Mouse (Mus musculus): ENCODE measurements around the gene Zfp940. TPM values are rescaled to one million over a fixed set of nuclear protein-coding genes. Genes with fewer than 3 reads are reported as not detected.
"Not testable (repeated sequence)": the region's sequence is repeated elsewhere in the genome, so short reads cannot be mapped to it uniquely, and the experiment has no call there.

The Zfp940 gene
- polyA plus RNA-seq (2014; fragmentation: Nextera tagmentation; extraction: Ambion mirVana) = 4.7 and 7.6 TPM in 2 replicates

DNA sequence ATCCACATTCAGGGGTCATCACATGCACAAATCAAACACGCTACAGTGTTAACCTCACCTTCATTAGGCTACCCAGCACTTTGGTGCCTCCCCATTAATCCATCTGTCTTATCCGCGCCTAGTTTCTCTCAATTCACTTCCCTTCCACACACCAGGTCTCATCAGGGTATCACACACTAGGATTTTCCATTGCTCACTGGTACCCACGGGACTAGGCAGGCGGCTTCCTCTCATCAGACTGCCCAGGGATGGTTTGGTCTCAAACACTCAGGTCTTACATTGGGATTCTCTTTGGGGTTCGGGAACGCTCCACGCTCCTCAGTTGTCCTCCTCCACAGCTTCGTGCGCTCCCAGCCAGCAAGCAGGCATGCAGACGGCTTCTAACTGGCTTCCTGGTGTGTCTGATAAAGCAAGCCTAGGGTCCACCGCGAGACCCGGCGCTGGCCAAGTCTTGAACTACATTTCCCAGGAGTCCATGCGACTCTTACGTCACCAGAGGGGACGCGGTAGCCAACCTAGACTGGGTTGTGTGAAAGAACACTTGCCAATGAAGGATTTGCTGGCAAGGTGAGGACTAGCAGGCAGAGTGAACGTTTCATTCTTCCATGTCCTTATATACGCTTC is at the start of gene Zfp940:
TSS of gene Zfp940 (minus strand) at position 451 of the 624 bp plus-strand sequence.
- H3K9ac ChIP-seq (ENCODE audit: low read depth, low read length) = peak within 1 kb of the TSS; percentile 51; the same call in 1 of the 2 replicates
- no peak within 1 kb of the TSS for H3K27ac ChIP-seq (ENCODE audit: low read depth, low read length)
- ATAC-seq (ENCODE audit: low FRiP score, low TSS enrichment) = peak; percentile 97
- under 1% methylated on average over 21 of the region's 21 CpGs for WGBS
- H3K4me3 ChIP-seq (ENCODE audit: low read length) = peak within 1 kb of the TSS; percentile 50
- peaks cover 4% of the 10 kb centered on the region; the same call in 1 of the 2 replicates for H3K4me1 ChIP-seq (ENCODE audit: control insufficient read depth, insufficient read depth, low read length)
- peak within 1 kb of the TSS; percentile 79 for H3K4me2 ChIP-seq (replicated peaks; ENCODE audit: low read depth, low read length)
- H3K36me3 ChIP-seq (ENCODE audit: control insufficient read depth, insufficient read depth, low read length) = no peaks in the 10 kb centered on the region
- H3K27me3 ChIP-seq (ENCODE audit: control insufficient read depth, insufficient read depth, low read length) = no peaks in the 10 kb centered on the region
- H3K9me3 ChIP-seq (ENCODE audit: control insufficient read depth, low read length) = no peaks in the 10 kb centered on the region

- H3K36me3 ChIP-seq (ENCODE audit: control insufficient read depth, insufficient read depth, low read length) = peaks cover 72% of the 10 kb centered on the region
- H3K4me2 ChIP-seq (replicated peaks; ENCODE audit: low read depth, low read length) = no peak overlapping the region
- no peak overlapping the region for H3K4me3 ChIP-seq (ENCODE audit: low read length)
- H3K27ac ChIP-seq (ENCODE audit: low read depth, low read length) = no peak overlapping the region
- 98% methylated on average over 4 of the region's 4 CpGs for WGBS
- no peak overlapping the region for H3K9ac ChIP-seq (ENCODE audit: low read depth, low read length)
- ATAC-seq (ENCODE audit: low FRiP score, low TSS enrichment) = no peak
- no peaks in the 10 kb centered on the region for H3K4me1 ChIP-seq (ENCODE audit: control insufficient read depth, insufficient read depth, low read length)
- peaks cover 41% of the 10 kb centered on the region for H3K9me3 ChIP-seq (ENCODE audit: control insufficient read depth, low read length)
- H3K27me3 ChIP-seq (ENCODE audit: control insufficient read depth, insufficient read depth, low read length) = no peaks in the 10 kb centered on the region
Observed at GRCm38 (mm10) chr7:29898351-29898750, 44.9 kb upstream of the Zfp940 start.

DNA sequence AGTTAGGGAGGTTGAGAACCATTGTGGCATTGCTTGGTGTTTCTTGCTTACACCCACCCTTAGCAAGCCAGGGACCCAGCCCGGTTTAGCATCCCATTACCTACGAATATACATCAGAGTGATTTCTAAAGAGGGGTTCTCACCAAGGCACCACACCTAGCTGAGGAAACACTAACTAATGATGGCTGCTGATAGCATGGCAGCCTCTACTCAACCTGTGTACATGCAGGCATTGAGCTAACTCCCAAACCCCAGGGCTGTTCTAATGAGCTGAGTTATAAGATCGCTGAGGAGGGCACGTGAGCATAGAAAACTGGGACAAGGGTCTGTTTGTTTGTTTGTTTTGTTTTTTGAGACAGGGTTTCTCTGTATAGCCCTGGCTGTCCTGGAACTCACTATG is 39.3 kb upstream of the Zfp940 start:
- Histone ChIP-seq H3K4me2 (replicated peaks; ENCODE audit: low read depth, low read length) (no peak overlapping the region), H3K9me3 (ENCODE audit: control insufficient read depth, low read length) (peaks cover 62% of the 10 kb centered on the region), H3K4me1 (ENCODE audit: control insufficient read depth, insufficient read depth, low read length) (no peaks in the 10 kb centered on the region), H3K4me3 (ENCODE audit: low read length) (no peak overlapping the region), H3K27ac (ENCODE audit: low read depth, low read length) (no peak overlapping the region), H3K9ac (ENCODE audit: low read depth, low read length) (no peak overlapping the region), H3K36me3 (ENCODE audit: control insufficient read depth, insufficient read depth, low read length) (peaks cover 62% of the 10 kb centered on the region), H3K27me3 (ENCODE audit: control insufficient read depth, insufficient read depth, low read length) (no peaks in the 10 kb centered on the region)
- WGBS = 99% methylated on average over 4 of the region's 4 CpGs
- ATAC-seq (ENCODE audit: low FRiP score, low TSS enrichment) = no peak

GRCm38 (mm10) chr7:29890501-29890900 is 37.0 kb upstream of the Zfp940 start:
- H3K4me3 ChIP-seq (ENCODE audit: low read length) = no peak overlapping the region
- no peak overlapping the region for H3K4me2 ChIP-seq (replicated peaks; ENCODE audit: low read depth, low read length)
- no peak for ATAC-seq (ENCODE audit: low FRiP score, low TSS enrichment)
- H3K36me3 ChIP-seq (ENCODE audit: control insufficient read depth, insufficient read depth, low read length) = peaks cover 44% of the 10 kb centered on the region
- H3K27ac ChIP-seq (ENCODE audit: low read depth, low read length) = no peak overlapping the region
- 97% methylated on average over 7 of the region's 7 CpGs for WGBS
- no peaks in the 10 kb centered on the region for H3K27me3 ChIP-seq (ENCODE audit: control insufficient read depth, insufficient read depth, low read length)
- H3K4me1 ChIP-seq (ENCODE audit: control insufficient read depth, insufficient read depth, low read length) = no peaks in the 10 kb centered on the region
- H3K9me3 ChIP-seq (ENCODE audit: control insufficient read depth, low read length) = peaks cover 65% of the 10 kb centered on the region
- no peak overlapping the region for H3K9ac ChIP-seq (ENCODE audit: low read depth, low read length)

- Histone ChIP-seq H3K27me3 (ENCODE audit: control insufficient read depth, insufficient read depth, low read length) (no peaks in the 10 kb centered on the region), H3K4me3 (ENCODE audit: low read length) (no peak overlapping the region), H3K36me3 (ENCODE audit: control insufficient read depth, insufficient read depth, low read length) (no peaks in the 10 kb centered on the region; the same call in 1 of the 2 replicates), H3K27ac (ENCODE audit: low read depth, low read length) (no peak overlapping the region), H3K4me1 (ENCODE audit: control insufficient read depth, insufficient read depth, low read length) (no peaks in the 10 kb centered on the region), H3K4me2 (replicated peaks; ENCODE audit: low read depth, low read length) (no peak overlapping the region), H3K9ac (ENCODE audit: low read depth, low read length) (no peak overlapping the region), H3K9me3 (ENCODE audit: control insufficient read depth, low read length) (peaks cover 8% of the 10 kb centered on the region; the same call in 1 of the 2 replicates)
- ATAC-seq (ENCODE audit: low FRiP score, low TSS enrichment) = no peak
- WGBS = 87% methylated on average over 7 of the region's 7 CpGs
Observed at GRCm38 (mm10) chr7:29880916-29881315, 27.4 kb upstream of the Zfp940 start.

DNA sequence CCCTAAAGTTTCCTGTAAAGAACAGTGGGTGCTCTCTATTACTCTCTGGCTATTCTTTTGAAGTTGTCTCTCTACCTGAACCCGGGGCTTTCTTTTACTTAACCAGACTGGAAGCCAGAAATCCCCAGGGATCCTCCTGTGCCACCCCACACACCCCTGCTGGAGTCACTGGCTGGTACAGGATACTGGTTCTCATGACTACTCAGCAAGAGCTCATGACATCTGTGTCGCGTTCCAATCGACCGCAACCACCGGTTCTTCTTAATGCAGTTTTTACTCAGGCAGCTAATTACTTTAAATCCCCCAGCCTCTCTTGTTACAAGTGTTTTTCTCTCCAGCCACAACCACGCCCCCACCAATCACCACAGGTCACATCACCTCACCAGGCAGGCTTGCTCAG is 26.6 kb upstream of the Zfp940 start:
- no peaks in the 10 kb centered on the region for H3K27me3 ChIP-seq (ENCODE audit: control insufficient read depth, insufficient read depth, low read length)
- H3K4me1 ChIP-seq (ENCODE audit: control insufficient read depth, insufficient read depth, low read length) = no peaks in the 10 kb centered on the region
- no peak overlapping the region for H3K4me2 ChIP-seq (replicated peaks; ENCODE audit: low read depth, low read length)
- H3K27ac ChIP-seq (ENCODE audit: low read depth, low read length) = no peak overlapping the region
- H3K4me3 ChIP-seq (ENCODE audit: low read length) = no peak overlapping the region
- H3K9ac ChIP-seq (ENCODE audit: low read depth, low read length) = no peak overlapping the region
- peaks cover 16% of the 10 kb centered on the region for H3K9me3 ChIP-seq (ENCODE audit: control insufficient read depth, low read length)
- H3K36me3 ChIP-seq (ENCODE audit: control insufficient read depth, insufficient read depth, low read length) = peaks cover 7% of the 10 kb centered on the region
- 60% methylated on average over 7 of the region's 7 CpGs for WGBS
- no peak for ATAC-seq (ENCODE audit: low FRiP score, low TSS enrichment)

DNA sequence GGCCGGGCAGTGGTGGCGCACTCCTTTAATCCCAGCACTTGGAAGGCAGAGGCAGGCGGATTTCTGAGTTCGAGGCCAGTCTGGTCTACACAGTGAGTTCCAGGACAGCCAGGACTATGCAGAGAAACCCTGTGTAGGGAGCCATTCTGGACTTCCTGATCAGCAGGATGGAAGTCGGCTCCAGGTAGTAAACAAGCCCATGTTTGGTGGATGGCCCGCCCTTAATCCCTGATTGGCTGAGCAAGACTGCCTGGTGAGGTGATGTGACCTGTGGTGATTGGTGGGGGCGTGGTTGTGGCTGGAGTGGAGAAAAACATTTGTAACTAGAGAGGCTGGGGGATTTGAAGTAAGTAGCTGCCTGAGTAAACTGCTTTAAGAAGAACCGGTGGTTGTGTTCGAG is 24.1 kb upstream of the Zfp940 start:
- H3K27ac ChIP-seq (ENCODE audit: low read depth, low read length); H3K27me3 ChIP-seq (ENCODE audit: control insufficient read depth, insufficient read depth, low read length); ATAC-seq (ENCODE audit: low FRiP score, low TSS enrichment); H3K4me3 ChIP-seq (ENCODE audit: low read length); H3K4me1 ChIP-seq (ENCODE audit: control insufficient read depth, insufficient read depth, low read length); H3K4me2 ChIP-seq (replicated peaks; ENCODE audit: low read depth, low read length); H3K9ac ChIP-seq (ENCODE audit: low read depth, low read length): not testable (repeated sequence)
- Histone ChIP-seq H3K9me3 (ENCODE audit: control insufficient read depth, low read length) (peaks cover 30% of the 10 kb centered on the region), H3K36me3 (ENCODE audit: control insufficient read depth, insufficient read depth, low read length) (peaks cover 18% of the 10 kb centered on the region)
- 93% methylated on average over 9 of the region's 9 CpGs for WGBS

DNA sequence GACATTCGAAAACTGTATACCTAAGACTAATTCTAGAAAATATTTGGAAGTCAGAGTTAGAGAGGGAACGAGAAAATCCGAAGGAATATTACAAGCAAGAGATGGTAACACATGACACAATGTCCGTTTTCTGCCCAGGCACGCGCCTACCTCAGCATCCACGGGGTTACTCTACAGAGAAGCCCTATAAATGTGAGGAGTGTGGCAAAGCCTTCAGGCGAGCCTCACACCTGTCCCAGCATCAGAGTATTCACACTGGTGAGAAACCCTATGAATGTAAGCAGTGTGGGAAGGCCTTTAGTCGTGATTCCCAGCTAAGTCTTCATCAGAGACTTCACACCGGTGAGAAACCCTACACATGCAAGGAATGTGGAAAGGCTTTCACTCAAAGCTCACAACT is 20.8 kb upstream of the Zfp940 start:
- Histone ChIP-seq H3K9ac (ENCODE audit: low read depth, low read length) (no peak overlapping the region), H3K27me3 (ENCODE audit: control insufficient read depth, insufficient read depth, low read length) (no peaks in the 10 kb centered on the region), H3K36me3 (ENCODE audit: control insufficient read depth, insufficient read depth, low read length) (peaks cover 18% of the 10 kb centered on the region), H3K27ac (ENCODE audit: low read depth, low read length) (no peak overlapping the region), H3K4me1 (ENCODE audit: control insufficient read depth, insufficient read depth, low read length) (no peaks in the 10 kb centered on the region), H3K4me3 (ENCODE audit: low read length) (no peak overlapping the region), H3K4me2 (replicated peaks; ENCODE audit: low read depth, low read length) (no peak overlapping the region), H3K9me3 (ENCODE audit: control insufficient read depth, low read length) (peaks cover 45% of the 10 kb centered on the region)
- ATAC-seq (ENCODE audit: low FRiP score, low TSS enrichment) = no peak
- WGBS = 94% methylated on average over 10 of the region's 10 CpGs

DNA sequence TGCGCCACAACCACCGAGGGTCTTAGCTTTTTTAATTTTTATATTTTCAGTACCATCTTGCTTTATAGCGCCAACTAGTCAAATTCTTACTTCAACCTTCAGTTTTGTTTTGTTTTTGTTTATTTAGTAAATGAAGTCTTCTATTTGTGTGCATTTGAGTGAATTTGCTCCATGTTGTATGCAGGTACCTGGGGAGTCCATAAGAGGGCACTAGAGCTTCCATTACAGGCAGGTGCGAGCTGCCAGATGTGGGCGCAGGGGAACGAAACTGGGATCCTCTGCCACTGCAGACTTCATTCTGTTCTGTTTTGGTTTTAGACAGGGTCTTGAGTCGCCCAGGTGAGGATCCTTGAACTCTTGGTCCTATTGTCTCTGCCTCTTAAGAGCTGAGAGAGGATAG is 8.2 kb upstream of the Zfp940 start:
- Histone ChIP-seq H3K27me3 (ENCODE audit: control insufficient read depth, insufficient read depth, low read length) (no peaks in the 10 kb centered on the region), H3K9ac (ENCODE audit: low read depth, low read length) (no peak overlapping the region), H3K27ac (ENCODE audit: low read depth, low read length) (no peak overlapping the region), H3K9me3 (ENCODE audit: control insufficient read depth, low read length) (no peaks in the 10 kb centered on the region), H3K4me3 (ENCODE audit: low read length) (no peak overlapping the region), H3K36me3 (ENCODE audit: control insufficient read depth, insufficient read depth, low read length) (no peaks in the 10 kb centered on the region), H3K4me2 (replicated peaks; ENCODE audit: low read depth, low read length) (no peak overlapping the region), H3K4me1 (ENCODE audit: control insufficient read depth, insufficient read depth, low read length) (no peaks in the 10 kb centered on the region; the same call in 1 of the 2 replicates)
- 91% methylated on average over 7 of the region's 7 CpGs for WGBS
- no peak for ATAC-seq (ENCODE audit: low FRiP score, low TSS enrichment)

Data from kidney, embryonic 14.5 days (tissue).